Mouse (Mus musculus) kidney, adult 2 months (tissue): Measurements from ENCODE around the gene Asxl1.

ENCODE experiments used
- CTCF ChIP-seq: fragments of 200-500 bp; conservative IDR thresholded peaks from 2 replicates; pipeline ENCODE4 v1.5.1; 2011; ENCODE audit warnings: low read depth, mild to moderate bottlenecking, control low read depth, low read length, moderate library complexity, mixed read lengths; ENCODE audit not compliant: insufficient read depth, insufficient read length
- POLR2A ChIP-seq: fragments of 200-500 bp; IDR thresholded peaks from one replicate; pipeline ENCODE4 v1.6.1; 2011; ENCODE audit warnings: low read depth, low read length, control low read depth

DNA sequence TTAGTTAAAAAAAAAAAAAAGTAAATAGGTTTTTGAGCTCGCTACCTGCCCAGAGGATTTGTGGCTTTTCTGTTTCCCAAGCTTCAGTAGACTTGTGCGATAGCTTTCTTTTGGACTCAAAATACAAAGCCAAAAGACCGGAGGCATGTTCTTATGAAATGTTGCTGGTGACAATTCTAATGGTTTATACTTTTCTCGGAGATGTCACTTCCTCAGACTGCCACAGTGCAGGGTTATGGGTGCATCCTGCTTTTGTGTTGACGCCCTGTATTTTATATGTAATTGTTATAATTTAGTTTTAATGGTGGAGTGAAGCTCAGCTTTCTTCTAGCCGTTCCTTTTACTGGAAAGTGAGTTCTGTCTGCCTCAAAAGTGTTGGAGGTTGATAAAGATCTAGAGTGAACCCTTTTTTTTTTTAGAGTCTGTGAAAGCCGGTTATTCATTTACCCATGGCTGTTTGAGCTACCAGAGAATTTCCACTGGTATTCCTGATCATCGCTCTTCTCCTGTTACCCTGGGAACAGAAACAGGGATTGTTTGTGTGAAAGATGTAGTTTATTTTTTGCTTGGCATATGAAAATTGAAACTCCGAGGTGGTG is 1.7 kb downstream of the Asxl1 start:
- TF ChIP-seq CTCF (no peak), POLR2A (no peak)
